Mouse (Mus musculus): Measurements from ENCODE around the gene Ggt7. TPM values are rescaled to one million over a fixed set of nuclear protein-coding genes. Genes with fewer than 3 reads are reported as not detected.
"Not testable (repeated sequence)": the region's sequence is repeated elsewhere in the genome, so short reads cannot be mapped to it uniquely, and the experiment has no call there.

Ggt7 gene
- 11.4 and 13.8 TPM in 2 replicates for polyA plus RNA-seq (2016; fragmentation: Nextera tagmentation; extraction: Ambion mirVana)

DNA sequence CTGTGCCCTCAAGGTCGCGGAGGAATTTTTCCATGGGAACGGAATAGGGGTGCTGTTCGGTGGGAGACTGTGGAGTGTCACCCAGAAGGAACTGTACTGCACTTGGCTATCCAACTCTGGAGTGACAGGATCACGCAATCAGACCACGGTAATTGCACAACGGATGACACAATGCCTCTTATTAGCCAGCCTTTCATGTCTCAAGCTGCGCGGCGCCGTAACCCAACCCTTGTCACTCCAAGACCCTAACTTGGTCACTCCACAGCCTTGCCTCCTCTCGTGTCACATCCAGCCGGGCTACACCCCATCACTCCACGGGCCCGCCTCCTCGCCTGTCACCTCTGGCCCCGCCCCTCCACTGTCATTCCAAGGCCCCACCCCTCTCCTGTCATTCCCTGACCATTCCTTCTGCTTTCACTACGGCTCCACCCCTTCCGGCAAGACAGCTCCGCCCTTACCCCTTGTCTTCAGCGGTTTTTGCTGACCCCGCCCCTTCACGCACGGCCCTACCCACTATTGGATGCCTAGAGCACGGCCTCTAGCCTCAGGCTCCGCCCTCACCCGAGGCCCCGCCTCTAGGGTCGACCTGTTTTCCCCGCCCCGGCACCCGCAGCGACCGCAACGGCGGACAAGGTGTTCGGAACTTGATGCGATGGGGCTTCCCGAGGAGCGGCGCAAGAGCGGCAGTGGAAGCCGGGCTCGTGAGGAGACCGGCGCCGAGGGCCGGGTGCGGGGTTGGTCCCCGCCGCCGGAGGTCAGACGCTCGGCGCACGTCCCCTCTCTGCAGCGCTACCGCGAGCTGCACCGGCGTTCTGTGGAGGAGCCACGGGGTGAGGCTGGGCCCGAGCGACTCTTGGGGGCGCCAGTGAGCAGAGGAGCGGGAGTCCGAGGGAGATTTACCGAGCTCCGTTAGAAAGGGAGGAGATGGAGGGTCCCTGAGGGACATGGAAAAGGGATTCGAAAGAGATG lies at the start of gene Ggt7, which contains the start of gene Acss2:
Gene Ggt7 (minus strand): TSS at position 783 of the 969 bp plus-strand sequence.
Gene Acss2 (plus strand): TSS at position 494 of the 969 bp plus-strand sequence.
- Histone ChIP-seq H3K27me3 (peaks cover 26% of the 10 kb centered on the region), H3K27ac (0 out of 2 replicates have a peak within 1 kb of the TSS, but pooled peaks have one; percentile 36), H3K36me3 (no peaks in the 10 kb centered on the region), H3K4me2 (replicated peaks) (peak within 1 kb of the TSS; percentile 60), H3K9ac (peak within 1 kb of the TSS; percentile 60), H3K4me1 (peaks cover 3% of the 10 kb centered on the region; the same call in 1 of the 2 replicates), H3K9me3 (no peaks in the 10 kb centered on the region), H3K4me3 (peak within 1 kb of the TSS; percentile 76)
- 4% methylated on average over 70 of the region's 70 CpGs for WGBS
- peak; percentile 98 for ATAC-seq (ENCODE audit: insufficient number of reproducible peaks, insufficient read depth, low FRiP score, low TSS enrichment)

GRCm38 (mm10) chr2:155567751-155568150 lies 49.7 kb upstream of the Ggt7 start:
- H3K4me1 ChIP-seq: no peaks in the 10 kb centered on the region
- WGBS: 88% methylated on average over 5 of the region's 5 CpGs
- no peaks in the 10 kb centered on the region for H3K27me3 ChIP-seq
- H3K4me2 ChIP-seq (replicated peaks): no peak overlapping the region
- ATAC-seq (ENCODE audit: insufficient number of reproducible peaks, insufficient read depth, low FRiP score, low TSS enrichment): no peak
- H3K36me3 ChIP-seq: peaks cover 4% of the 10 kb centered on the region; the same call in 1 of the 2 replicates
- H3K9me3 ChIP-seq: no peaks in the 10 kb centered on the region
- no peak overlapping the region for H3K4me3 ChIP-seq
- no peak overlapping the region for H3K27ac ChIP-seq
- H3K9ac ChIP-seq: no peak overlapping the region

DNA sequence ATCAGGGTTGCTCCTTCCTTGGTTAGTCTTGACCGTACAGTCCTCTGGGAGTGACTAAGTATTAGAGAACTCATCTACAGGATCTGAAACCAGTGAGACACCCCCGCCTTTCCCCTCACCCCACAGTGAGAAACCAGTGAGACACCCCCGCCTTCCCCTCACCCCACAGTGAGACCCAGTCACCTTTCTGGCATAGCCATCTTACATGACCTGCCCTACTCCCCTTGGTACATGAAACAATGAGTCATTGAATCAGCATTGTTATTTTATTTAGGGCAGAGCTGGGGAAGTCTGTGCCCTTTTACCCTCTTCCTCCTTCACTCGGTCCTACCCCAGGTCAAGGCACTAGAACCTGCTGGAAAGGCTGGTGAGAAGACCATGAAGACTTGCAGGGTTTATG lies 44.9 kb upstream of the Ggt7 start:
- Histone ChIP-seq H3K27ac (no peak overlapping the region), H3K9ac (no peak overlapping the region), H3K4me2 (replicated peaks) (no peak overlapping the region), H3K36me3 (peaks cover 9% of the 10 kb centered on the region; the same call in 1 of the 2 replicates), H3K4me1 (no peaks in the 10 kb centered on the region), H3K27me3 (no peaks in the 10 kb centered on the region), H3K9me3 (no peaks in the 10 kb centered on the region), H3K4me3 (no peak overlapping the region)
- 73% methylated on average over 4 of the region's 4 CpGs for WGBS
- no peak for ATAC-seq (ENCODE audit: insufficient number of reproducible peaks, insufficient read depth, low FRiP score, low TSS enrichment)

DNA sequence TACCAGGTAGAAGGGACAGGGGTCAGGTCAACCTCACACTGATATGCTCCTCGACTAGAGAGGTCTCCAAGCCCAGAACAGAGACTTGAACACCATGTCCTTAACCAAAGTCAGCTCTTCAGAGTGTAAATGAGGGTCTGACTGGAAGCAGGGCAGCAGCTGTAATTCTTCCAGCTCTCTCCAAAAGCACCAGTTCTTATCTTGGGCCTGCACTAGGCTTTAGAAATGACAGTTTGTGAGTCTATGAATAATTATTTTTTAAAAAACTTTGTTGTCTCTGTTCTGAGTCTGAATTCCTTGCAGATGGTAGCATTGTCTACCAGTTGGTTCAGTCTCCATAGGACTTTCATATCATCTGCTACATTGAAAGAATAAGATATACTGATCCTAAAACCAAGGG lies 44.2 kb upstream of the Ggt7 start:
- no peaks in the 10 kb centered on the region for H3K9me3 ChIP-seq
- no peaks in the 10 kb centered on the region for H3K4me1 ChIP-seq
- ATAC-seq (ENCODE audit: insufficient number of reproducible peaks, insufficient read depth, low FRiP score, low TSS enrichment): no peak
- WGBS: 49% methylated on average over 1 of the region's 1 CpGs
- H3K4me3 ChIP-seq: no peak overlapping the region
- no peak overlapping the region for H3K4me2 ChIP-seq (replicated peaks)
- H3K36me3 ChIP-seq: peaks cover 5% of the 10 kb centered on the region; the same call in 1 of the 2 replicates
- H3K27me3 ChIP-seq: no peaks in the 10 kb centered on the region
- no peak overlapping the region for H3K27ac ChIP-seq
- H3K9ac ChIP-seq: no peak overlapping the region

DNA sequence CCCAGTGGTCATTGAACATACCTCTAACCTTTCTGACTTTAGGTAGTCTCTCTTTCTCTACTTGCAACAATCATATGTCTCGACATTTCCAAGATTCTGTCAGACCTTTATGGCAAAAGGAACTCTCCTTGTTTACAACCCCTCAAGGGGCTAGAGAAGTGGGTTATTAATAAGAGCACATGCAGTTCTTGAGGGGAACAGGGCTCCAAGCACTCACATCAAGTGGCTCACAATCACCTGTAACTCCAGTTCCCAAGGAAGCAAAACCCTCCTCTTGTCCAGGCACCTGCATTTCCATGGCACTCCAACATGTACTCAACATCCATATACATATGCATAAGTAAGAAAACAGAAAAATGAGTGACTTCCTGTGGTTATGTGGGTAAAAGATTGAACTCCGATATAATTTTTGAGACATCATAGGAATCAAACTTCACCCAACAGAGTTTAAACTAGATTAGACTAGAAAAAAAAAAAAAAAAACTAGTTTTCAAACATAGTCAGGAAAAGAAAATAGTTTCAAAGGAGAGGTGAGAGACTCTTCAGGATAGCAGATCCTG lies 36.5 kb upstream of the Ggt7 start:
- H3K4me1 ChIP-seq: no peaks in the 10 kb centered on the region

GRCm38 (mm10) chr2:155552949-155553354 lies 34.9 kb upstream of the Ggt7 start:
- no peak overlapping the region for H3K9ac ChIP-seq
- no peak overlapping the region for H3K27ac ChIP-seq
- no peak overlapping the region for H3K4me2 ChIP-seq (replicated peaks)
- no peak for ATAC-seq (ENCODE audit: insufficient number of reproducible peaks, insufficient read depth, low FRiP score, low TSS enrichment)
- no peaks in the 10 kb centered on the region for H3K36me3 ChIP-seq
- no peak overlapping the region for H3K4me3 ChIP-seq
- H3K9me3 ChIP-seq: no peaks in the 10 kb centered on the region
- no peaks in the 10 kb centered on the region; the same call in 1 of the 2 replicates for H3K27me3 ChIP-seq
- H3K4me1 ChIP-seq: no peaks in the 10 kb centered on the region

More for the DNA sequence above, 36.5 kb upstream of the Ggt7 start:
- Histone ChIP-seq H3K36me3 (no peaks in the 10 kb centered on the region), H3K9me3 (no peaks in the 10 kb centered on the region), H3K27me3 (no peaks in the 10 kb centered on the region; the same call in 1 of the 2 replicates), H3K27ac (no peak overlapping the region), H3K4me2 (replicated peaks) (no peak overlapping the region), H3K4me3 (no peak overlapping the region), H3K9ac (no peak overlapping the region)
- 87% methylated on average over 2 of the region's 2 CpGs for WGBS
- ATAC-seq (ENCODE audit: insufficient number of reproducible peaks, insufficient read depth, low FRiP score, low TSS enrichment): no peak

GRCm38 (mm10) chr2:155552336-155552735 lies 34.3 kb upstream of the Ggt7 start:
- no peak overlapping the region for H3K9ac ChIP-seq
- no peaks in the 10 kb centered on the region for H3K9me3 ChIP-seq
- no peaks in the 10 kb centered on the region for H3K4me1 ChIP-seq
- H3K4me3 ChIP-seq: no peak overlapping the region
- ATAC-seq (ENCODE audit: insufficient number of reproducible peaks, insufficient read depth, low FRiP score, low TSS enrichment): no peak
- H3K4me2 ChIP-seq (replicated peaks): no peak overlapping the region
- H3K27ac ChIP-seq: no peak overlapping the region
- H3K27me3 ChIP-seq: no peaks in the 10 kb centered on the region; the same call in 1 of the 2 replicates
- H3K36me3 ChIP-seq: no peaks in the 10 kb centered on the region

DNA sequence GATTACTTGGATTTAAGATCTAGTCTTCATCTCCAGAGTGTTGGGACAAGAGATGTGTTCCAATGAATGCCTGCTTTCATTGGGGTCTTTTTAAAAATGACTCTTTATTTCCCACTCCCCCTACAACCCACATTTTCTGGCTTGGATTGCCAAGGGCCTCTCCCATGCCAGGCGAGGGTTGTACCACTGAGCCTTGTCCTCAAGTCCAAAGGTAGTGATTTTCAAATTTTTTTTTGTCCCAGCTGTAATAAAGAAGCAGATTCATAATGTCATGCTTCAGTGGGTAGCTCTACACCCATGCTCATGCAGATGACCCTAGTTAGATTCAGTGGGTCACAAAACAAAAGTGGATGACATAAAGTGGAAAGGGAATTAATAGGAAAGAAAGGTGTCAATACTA lies 28.9 kb upstream of the Ggt7 start:
- no peak overlapping the region for H3K4me2 ChIP-seq (replicated peaks)
- ATAC-seq (ENCODE audit: insufficient number of reproducible peaks, insufficient read depth, low FRiP score, low TSS enrichment): no peak
- no peak overlapping the region for H3K4me3 ChIP-seq
- no peak overlapping the region for H3K9ac ChIP-seq
- H3K9me3 ChIP-seq: no peaks in the 10 kb centered on the region
- H3K27ac ChIP-seq: no peak overlapping the region
- H3K36me3 ChIP-seq: no peaks in the 10 kb centered on the region
- 73% methylated on average over 1 of the region's 1 CpGs for WGBS
- H3K27me3 ChIP-seq: no peaks in the 10 kb centered on the region
- no peaks in the 10 kb centered on the region for H3K4me1 ChIP-seq

DNA sequence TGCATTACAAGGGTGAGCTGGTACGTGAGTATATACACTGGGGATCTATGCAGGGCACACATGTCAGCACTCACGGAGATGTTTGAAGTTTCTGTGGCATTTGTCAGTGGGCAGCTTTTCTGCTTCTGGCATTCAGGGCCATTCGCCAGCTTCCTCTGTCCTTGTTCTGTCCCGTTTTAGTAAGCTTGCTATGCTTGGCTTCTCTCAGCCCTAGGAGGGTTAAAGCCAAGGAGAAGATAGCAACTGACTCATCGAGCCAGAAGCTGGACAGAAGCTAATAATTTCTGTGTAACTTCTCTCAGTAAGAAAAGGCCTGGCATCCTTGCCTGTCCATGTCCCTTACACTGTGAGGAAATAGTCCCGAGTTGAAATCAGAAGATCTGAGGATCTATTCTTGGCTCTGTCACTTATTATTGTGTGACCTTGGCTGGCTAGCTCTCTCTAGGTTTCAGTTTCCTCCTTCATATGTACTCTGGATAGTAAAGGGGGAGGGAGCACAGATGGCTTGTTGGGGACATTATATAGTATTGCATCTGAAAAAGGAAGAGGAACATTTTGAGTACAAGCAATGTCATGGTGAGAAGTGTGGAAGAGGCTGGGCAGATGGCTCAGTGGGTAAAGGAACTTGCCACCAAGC lies 22.9 kb upstream of the Ggt7 start:
- Histone ChIP-seq H3K36me3 (no peaks in the 10 kb centered on the region), H3K4me2 (replicated peaks) (no peak overlapping the region), H3K4me1 (no peaks in the 10 kb centered on the region), H3K9ac (no peak overlapping the region), H3K27ac (no peak overlapping the region), H3K9me3 (no peaks in the 10 kb centered on the region), H3K27me3 (no peaks in the 10 kb centered on the region), H3K4me3 (no peak overlapping the region)
- 64% methylated on average over 6 of the region's 6 CpGs for WGBS
- no peak for ATAC-seq (ENCODE audit: insufficient number of reproducible peaks, insufficient read depth, low FRiP score, low TSS enrichment)

DNA sequence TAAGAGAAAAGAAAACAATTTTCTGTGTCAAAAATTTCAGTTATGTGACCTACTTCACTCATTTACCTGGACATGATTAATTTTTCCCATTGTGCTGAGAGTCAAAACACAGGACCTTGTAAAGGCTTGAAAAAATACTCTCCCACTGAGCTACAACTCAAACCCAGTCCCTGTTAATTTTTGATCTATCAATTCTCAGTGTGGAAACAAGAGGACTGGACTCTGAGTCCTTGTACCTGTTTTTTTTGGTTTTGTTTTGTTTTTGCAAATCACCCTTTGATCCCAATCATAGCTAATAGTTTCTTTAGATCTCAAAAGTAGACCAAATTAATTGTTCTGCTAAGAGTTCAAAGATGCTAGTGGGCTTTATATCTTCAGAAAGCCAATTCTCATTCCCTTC lies 21.7 kb upstream of the Ggt7 start:
- Histone ChIP-seq H3K4me1 (no peaks in the 10 kb centered on the region), H3K4me3 (no peak overlapping the region)
- no peak for ATAC-seq (ENCODE audit: insufficient number of reproducible peaks, insufficient read depth, low FRiP score, low TSS enrichment)

DNA sequence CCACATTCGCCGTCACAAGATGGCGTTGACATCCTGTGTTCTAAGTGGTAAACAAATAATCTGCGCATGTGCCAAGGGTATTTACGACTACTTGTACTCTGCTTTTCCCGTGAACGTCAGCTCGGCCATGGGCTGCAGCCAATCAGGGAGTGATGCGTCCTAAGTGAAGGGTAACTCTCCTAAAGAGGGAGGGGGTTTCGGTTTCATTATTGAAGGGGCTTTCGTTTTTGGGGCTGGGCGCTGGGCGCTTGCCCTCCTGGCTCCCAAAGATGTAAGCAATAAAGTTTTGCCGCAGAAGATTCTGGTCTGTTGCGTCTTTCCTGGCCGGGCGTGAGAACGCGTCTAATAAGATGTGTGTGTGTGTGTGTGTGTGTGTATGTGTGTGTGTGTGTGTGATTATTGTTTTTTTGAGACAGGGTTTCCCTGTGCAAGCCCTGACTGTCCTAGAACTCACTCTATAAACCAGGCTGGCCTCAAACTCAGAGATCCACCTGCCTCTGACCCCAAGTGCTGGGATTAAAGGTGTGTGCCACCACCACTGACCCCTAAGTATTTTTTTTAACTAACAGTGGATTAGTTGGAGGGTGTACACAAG lies 20.5 kb upstream of the Ggt7 start:
- not testable (repeated sequence) for H3K4me1 ChIP-seq; H3K4me2 ChIP-seq (replicated peaks); H3K4me3 ChIP-seq; H3K36me3 ChIP-seq; ATAC-seq (ENCODE audit: insufficient number of reproducible peaks, insufficient read depth, low FRiP score, low TSS enrichment); H3K27me3 ChIP-seq; H3K27ac ChIP-seq; H3K9me3 ChIP-seq; H3K9ac ChIP-seq
- 75% methylated on average over 18 of the region's 19 CpGs for WGBS

More for the DNA sequence above, 21.7 kb upstream of the Ggt7 start:
- no peaks in the 10 kb centered on the region for H3K36me3 ChIP-seq
- H3K9me3 ChIP-seq: no peaks in the 10 kb centered on the region
- H3K27ac ChIP-seq: no peak overlapping the region
- H3K9ac ChIP-seq: no peak overlapping the region
- no peaks in the 10 kb centered on the region for H3K27me3 ChIP-seq
- no peak overlapping the region for H3K4me2 ChIP-seq (replicated peaks)
